ENCODE assay signal across 8 mouse cellular contexts in the genomic region with DNA sequence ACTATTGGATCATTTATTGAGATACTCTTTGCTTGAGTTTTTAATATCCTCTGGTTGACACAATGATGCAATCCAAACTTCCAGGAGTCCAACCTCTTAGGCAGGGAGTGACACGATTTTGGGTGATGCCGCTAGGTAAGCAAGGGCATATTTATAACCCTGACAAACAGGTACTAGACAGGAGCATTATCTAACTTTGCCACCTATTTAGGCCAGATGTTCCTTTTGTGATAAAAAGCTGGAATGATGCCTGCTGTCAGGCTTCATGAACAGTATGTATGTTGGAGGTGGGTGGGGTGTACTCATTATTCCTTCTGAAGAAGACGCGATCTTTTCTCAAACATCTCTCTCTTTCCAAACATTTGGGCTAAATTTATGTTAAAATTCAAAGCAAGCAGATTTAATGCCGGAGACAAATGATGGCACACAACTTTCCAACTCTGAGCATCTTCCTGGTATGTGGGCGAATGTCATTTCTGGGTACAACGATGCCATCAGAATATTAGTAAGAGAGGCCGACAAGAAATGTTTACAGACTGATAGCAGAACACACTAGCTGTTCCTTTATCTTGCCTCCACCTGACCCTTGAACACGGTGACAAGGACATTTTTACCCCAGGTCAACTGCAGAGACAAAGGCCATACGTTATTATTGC. TPM values are rescaled to one million over a fixed set of nuclear protein-coding genes. Genes with fewer than 3 reads are reported as not detected.
A peak's percentile ranks its signal among the peaks of the same experiment; 100 is the strongest.
DNase-seq lines count a peak whose midpoint lies in the region; ATAC-seq and TF ChIP-seq lines count a peak whose summit lies in the region.

No protein-coding gene starts in this region.

- no peak for TF ChIP-seq POLR2A in heart, adult 2 months (IDR thresholded peaks at IDR 0.05; ENCODE audit: insufficient read depth, low read depth, low read length)

- in situ Hi-C loops in ES-E14 (cut with MboI; ENCODE audit: low sequenced_read_pairs in 2 of 2, unreplicated experiment in 2 of 2) = no loop called here

- WGBS in heart, adult 2 months = 44% methylated on average over 10 of the region's 10 CpGs
- WGBS in forebrain, postnatal 0 days = 53% methylated on average over 10 of the region's 10 CpGs
- WGBS in liver, embryonic 16.5 days (ENCODE audit: insufficient replicate concordance) = 24% methylated on average over 10 of the region's 10 CpGs

- peaks cover 16% of the 10 kb centered on the region for H3K36me3 ChIP-seq in heart, adult 2 months (ENCODE audit: control insufficient read depth, insufficient read depth, low read length)
- H3K36me3 ChIP-seq in ES-E14 (ENCODE audit: control insufficient read depth, insufficient read depth, low read length, poor library complexity, severe bottlenecking) = no peaks in the 10 kb centered on the region
- H3K36me3 ChIP-seq in forebrain, postnatal 0 days (ENCODE audit: insufficient read depth) = no peaks in the 10 kb centered on the region
- H3K36me3 ChIP-seq in liver, embryonic 16.5 days (ENCODE audit: control insufficient read depth, insufficient read depth) = no peaks in the 10 kb centered on the region

- H3K27ac ChIP-seq in heart, adult 2 months = peak overlapping the region; percentile 97
- no peak overlapping the region for H3K27ac ChIP-seq in ES-E14 (ENCODE audit: insufficient read depth, low read depth, low read length, poor library complexity, severe bottlenecking)
- H3K27ac ChIP-seq in forebrain, postnatal 0 days (ENCODE audit: low read depth, low read length) = peak overlapping the region; percentile 93
- peak overlapping the region; percentile 90 for H3K27ac ChIP-seq in liver, embryonic 16.5 days (ENCODE audit: low read length)

- H3K79me2 ChIP-seq in heart, adult 2 months (replicated peaks; ENCODE audit: control insufficient read depth, insufficient read depth, low read length) = peaks cover 6% of the 10 kb centered on the region

- peaks cover 13% of the 10 kb centered on the region for H3K4me1 ChIP-seq in heart, adult 2 months (ENCODE audit: control insufficient read depth, insufficient read depth, low read length)
- no peaks in the 10 kb centered on the region; a peak in 1 of 4 replicates for H3K4me1 ChIP-seq in ES-E14 (ENCODE audit: control insufficient read depth in 2 of 2, insufficient read depth in 2 of 2, low read length in 2 of 2, poor library complexity in 1 of 2)
- peaks cover 28% of the 10 kb centered on the region; the same call in 1 of the 2 replicates for H3K4me1 ChIP-seq in forebrain, postnatal 0 days (ENCODE audit: insufficient read depth)
- H3K4me1 ChIP-seq in liver, embryonic 16.5 days (ENCODE audit: control insufficient read depth, low read depth, low read length) = peaks cover 37% of the 10 kb centered on the region

- no peaks in the 10 kb centered on the region for H3K27me3 ChIP-seq in heart, adult 2 months (ENCODE audit: control insufficient read depth, insufficient read depth, low read length)
- no peaks in the 10 kb centered on the region; the same call in 1 of the 2 replicates for H3K27me3 ChIP-seq in forebrain, postnatal 0 days (ENCODE audit: insufficient read depth, low read length)
- no peaks in the 10 kb centered on the region for H3K27me3 ChIP-seq in liver, embryonic 16.5 days (ENCODE audit: control insufficient read depth, insufficient read depth, low read depth, low read length)

- no peak for TF ChIP-seq CTCF in heart, adult 2 months (IDR thresholded peaks at IDR 0.05)
- TF ChIP-seq CTCF in forebrain, postnatal 0 days (IDR thresholded peaks at IDR 0.05; ENCODE audit: low read depth) = no peak

- peak overlapping the region; percentile 60; the same call in 1 of the 2 replicates for H3K9ac ChIP-seq in heart, adult 2 months (ENCODE audit: low read depth, low read length)
- H3K9ac ChIP-seq in ES-E14 (ENCODE audit: insufficient read depth, low read depth, low read length, poor library complexity, severe bottlenecking) = no peak overlapping the region
- H3K9ac ChIP-seq in forebrain, postnatal 0 days = peak overlapping the region; percentile 98
- H3K9ac ChIP-seq in liver, embryonic 16.5 days (ENCODE audit: low read depth, low read length) = peak overlapping the region; percentile 99

- no peak for ATAC-seq in forebrain, postnatal 0 days
- peak; percentile 53 for ATAC-seq in liver, embryonic 16.5 days (ENCODE audit: low read depth)
- ATAC-seq in activated CD4-positive, CD25-positive, alpha-beta regulatory T cell, adult 4 months = no peak

- intact Hi-C loops in heart, adult 2 months (cut with DNase I) = loop anchor here (2.0 to 5.0 kb wide), 3 partner anchors 27 to 176 kb away; no protein-coding TSS in a partner anchor
- intact Hi-C loops in heart, postnatal 14 days (cut with DNase I) = loop anchor here (5.0 kb wide), 3 partner anchors 81 to 206 kb away; no protein-coding TSS in a partner anchor

- H3K4me2 ChIP-seq in forebrain, postnatal 0 days (ENCODE audit: low read depth) = peak overlapping the region; percentile 91
- peak overlapping the region; percentile 80 for H3K4me2 ChIP-seq in liver, embryonic 16.5 days (ENCODE audit: low read depth, low read length)

- peak overlapping the region; percentile 64 for H3K4me3 ChIP-seq in heart, adult 2 months
- peak overlapping the region; percentile 95; a peak in 2 of 4 replicates for H3K4me3 ChIP-seq in ES-E14 (ENCODE audit: insufficient read depth in 1 of 2, low read depth in 1 of 2, low read length in 2 of 2, poor library complexity in 1 of 2, severe bottlenecking in 1 of 2)
- H3K4me3 ChIP-seq in forebrain, postnatal 0 days (ENCODE audit: low read depth, low read length) = peak overlapping the region; percentile 98
- peak overlapping the region; percentile 82 for H3K4me3 ChIP-seq in liver, embryonic 16.5 days (ENCODE audit: low read depth, low read length)

- TF ChIP-seq EP300 in heart, adult 2 months (IDR thresholded peaks at IDR 0.05; ENCODE audit: insufficient read depth, low read depth, low read length) = no peak

- no peaks in the 10 kb centered on the region for H3K9me3 ChIP-seq in ES-E14 (ENCODE audit: control insufficient read depth, insufficient read depth, low read depth, low read length)
- no peaks in the 10 kb centered on the region for H3K9me3 ChIP-seq in forebrain, postnatal 0 days (ENCODE audit: low read length)
- no peaks in the 10 kb centered on the region for H3K9me3 ChIP-seq in liver, embryonic 16.5 days (replicated peaks; ENCODE audit: control insufficient read depth, low read length)

- DNase-seq in heart, adult 2 months = no peak
- no peak for DNase-seq in heart, postnatal 14 days
- DNase-seq in ES-E14 (ENCODE audit: low read depth, low spot score) = no peak
- DNase-seq in forebrain, postnatal 0 days = peak; percentile 52
- DNase-seq in natural killer cell, adult 2 months (ENCODE audit: low spot score in 2 of 2) = no peak
- DNase-seq in embryo, embryonic 11 days = no peak

TF ChIP-seq in ES-E14, 5 proteins besides CTCF, POLR2A, EP300 and RAD21:
- TF ChIP-seq HCFC1 (IDR thresholded peaks at IDR 0.05; ENCODE audit: borderline replicate concordance, insufficient read depth, low read length) = no peak
- TF ChIP-seq ZNF384 (IDR thresholded peaks at IDR 0.05; ENCODE audit: low read depth, low read length) = no peak
- TF ChIP-seq CHD2 (IDR thresholded peaks at IDR 0.05; ENCODE audit: low read depth, low read length) = no peak
- no peak for TF ChIP-seq MAFK (IDR thresholded peaks at IDR 0.05; ENCODE audit: insufficient read depth, low read depth, low read length)
- no peak for TF ChIP-seq ZC3H11A (IDR thresholded peaks at IDR 0.05; ENCODE audit: borderline replicate concordance, low read depth, low read length)

RNA-seq across cellular contexts. Expression of gene Mkln1, which starts 0.6 kb away (rescaled TPM):
- total RNA-seq in heart, adult 2 months (2021) = 100 to 1,000 TPM; 148 to 157 TPM
- 52.5 and 94.8 TPM in 2 replicates for polyA plus RNA-seq in heart, adult 2 months (2012; rRNA removed)
- 100 to 1,000 TPM; 180 to 188 TPM for total RNA-seq in heart, postnatal 14 days (2021)
- 50.5 and 78.0 TPM in 2 replicates for total RNA-seq in ES-E14 (2012; rRNA removed)
- total RNA-seq in forebrain, postnatal 0 days (2014; rRNA removed) = 93.2 and 119 TPM in 2 replicates
- 84.1 and 93.5 TPM in 2 replicates for polyA plus RNA-seq in forebrain, postnatal 0 days (2015; fragmentation: Nextera tagmentation; extraction: Ambion mirVana)
- polyA plus RNA-seq in liver, embryonic 16.5 days (2015; fragmentation: Nextera tagmentation; extraction: Ambion mirVana) = 130 and 142 TPM in 2 replicates
- polyA plus RNA-seq in activated CD4-positive, CD25-positive, alpha-beta regulatory T cell, adult 4 months (2017; shearing (Covaris generic)) = 100 to 1,000 TPM; 325 to 326 TPM
